Mouse (Mus musculus) embryonic facial prominence, embryonic 13.5 days (tissue): ENCODE measurements around the gene Chtop. TPM values are rescaled to one million over a fixed set of nuclear protein-coding genes. Genes with fewer than 3 reads are reported as not detected.

Experiments used
- ATAC-seq: fragments of 200-750 bp; cut with Nextera tagmentation; 2 replicates; pipeline ENCODE4 v1.8.0; 2017; ENCODE audit warnings: low read depth; ENCODE audit not compliant: insufficient number of reproducible peaks, insufficient read depth, low FRiP score, low TSS enrichment
- H3K27ac ChIP-seq: fragments of 300-500 bp; sonication (generic); 2 replicates; pipeline ENCODE4 v1.5.1; 2015; ENCODE audit warnings: moderate library complexity, mild to moderate bottlenecking, inconsistent platforms
- H3K27me3 ChIP-seq: fragments of 300-500 bp; sonication (generic); 2 replicates; pipeline ENCODE4 v1.6.1; 2015; ENCODE audit warnings: mild to moderate bottlenecking, inconsistent platforms
- H3K36me3 ChIP-seq: fragments of 300-500 bp; sonication (generic); 2 replicates; pipeline ENCODE4 v1.6.1; 2015; ENCODE audit warnings: mild to moderate bottlenecking, inconsistent platforms
- H3K4me1 ChIP-seq: fragments of 300-500 bp; sonication (generic); 2 replicates; pipeline ENCODE4 v1.6.1; 2015; ENCODE audit warnings: inconsistent platforms
- H3K4me2 ChIP-seq: fragments of 300-500 bp; sonication (generic); 2 replicates; pipeline ENCODE4 v1.6.1; 2015; ENCODE audit warnings: moderate library complexity, mild to moderate bottlenecking, inconsistent platforms
- H3K4me3 ChIP-seq: fragments of 300-500 bp; sonication (generic); 2 replicates; pipeline ENCODE4 v1.5.1; 2015; ENCODE audit warnings: mild to moderate bottlenecking, inconsistent platforms
- H3K9ac ChIP-seq: fragments of 300-500 bp; sonication (generic); 2 replicates; pipeline ENCODE4 v1.6.1; 2015; ENCODE audit warnings: mild to moderate bottlenecking, inconsistent platforms
- H3K9me3 ChIP-seq: fragments of 300-500 bp; sonication (generic); 2 replicates; pipeline ENCODE4 v1.6.1; 2016; ENCODE audit warnings: inconsistent platforms
- WGBS: fragments of 180-500 bp; shearing (Covaris S2); methylation state at CpG from one replicate; pipeline ENCODE4 v1.1.7; 2015; ENCODE audit warnings: mixed read lengths; 5-methylcytosine and 5-hydroxymethylcytosine counted together
- polyA plus RNA-seq: library from polyadenylated mRNA; unstranded; fragments of >200 nt; fragmentation: Nextera tagmentation; extraction: Ambion mirVana; gene quantifications from 2 replicates; pipeline ENCODE4 v1.2.1, GENCODE M21; 2015

Gene Chtop
- polyA plus RNA-seq, 1 experiment from 2014 or later = 195 TPM

GRCm38 (mm10) chr3:90475831-90476611, 33.3 kb downstream of the Chtop start, which contains the start of gene Ilf2:
Gene Ilf2 (plus strand): TSS chr3:90476126.
- no peaks in the 10 kb centered on the region for H3K27me3 ChIP-seq
- peaks cover 34% of the 10 kb centered on the region for H3K36me3 ChIP-seq
- peak within 1 kb of the TSS; percentile 93 for H3K9ac ChIP-seq
- H3K9me3 ChIP-seq = no peaks in the 10 kb centered on the region
- peak within 1 kb of the TSS; percentile 77 for H3K4me3 ChIP-seq
- peak within 1 kb of the TSS; percentile 75 for H3K4me2 ChIP-seq
- H3K27ac ChIP-seq = peak within 1 kb of the TSS; percentile 94
- peaks cover 8% of the 10 kb centered on the region for H3K4me1 ChIP-seq
- WGBS = under 1% methylated on average over 45 of the region's 45 CpGs
- ATAC-seq = peak; percentile 100

- no peak overlapping the region for H3K27ac ChIP-seq
- peak overlapping the region; percentile 40 for H3K4me2 ChIP-seq
- H3K9ac ChIP-seq = no peak overlapping the region
- peak overlapping the region; percentile 37 for H3K4me3 ChIP-seq
- ATAC-seq = peak; percentile 2; the same call in 1 of the 2 replicates
- H3K36me3 ChIP-seq = peaks cover 27% of the 10 kb centered on the region
- H3K27me3 ChIP-seq = no peaks in the 10 kb centered on the region
- peaks cover 8% of the 10 kb centered on the region for H3K4me1 ChIP-seq
- H3K9me3 ChIP-seq = no peaks in the 10 kb centered on the region
- 39% methylated on average over 16 of the region's 16 CpGs for WGBS
These were observed 34.0 kb downstream of the Chtop start for GRCm38 (mm10) chr3:90475151-90475830.

GRCm38 (mm10) chr3:90472213-90472612, 37.1 kb downstream of the Chtop start:
- WGBS = 33% methylated on average over 3 of the region's 3 CpGs
- Histone ChIP-seq H3K27ac (no peak overlapping the region), H3K9me3 (no peaks in the 10 kb centered on the region), H3K27me3 (no peaks in the 10 kb centered on the region), H3K9ac (no peak overlapping the region), H3K4me3 (no peak overlapping the region), H3K36me3 (no peaks in the 10 kb centered on the region), H3K4me1 (peaks cover 5% of the 10 kb centered on the region), H3K4me2 (no peak overlapping the region)
- no peak for ATAC-seq

- H3K27me3 ChIP-seq = peaks cover 36% of the 10 kb centered on the region
- H3K4me3 ChIP-seq = no peak overlapping the region
- H3K27ac ChIP-seq = no peak overlapping the region
- H3K36me3 ChIP-seq = no peaks in the 10 kb centered on the region
- no peak overlapping the region for H3K9ac ChIP-seq
- peaks cover 17% of the 10 kb centered on the region for H3K4me1 ChIP-seq
- 93% methylated on average over 10 of the region's 10 CpGs for WGBS
- no peak overlapping the region for H3K4me2 ChIP-seq
- ATAC-seq = no peak
- H3K9me3 ChIP-seq = no peaks in the 10 kb centered on the region
These were observed 41.5 kb downstream of the Chtop start for GRCm38 (mm10) chr3:90467618-90468300.

- H3K9me3 ChIP-seq = no peaks in the 10 kb centered on the region
- H3K4me3 ChIP-seq = peak overlapping the region; percentile 57
- no peaks in the 10 kb centered on the region for H3K36me3 ChIP-seq
- no peak for ATAC-seq
- WGBS = under 1% methylated on average over 15 of the region's 15 CpGs
- H3K27me3 ChIP-seq = peaks cover 50% of the 10 kb centered on the region
- peaks cover 17% of the 10 kb centered on the region for H3K4me1 ChIP-seq
- no peak overlapping the region for H3K27ac ChIP-seq
- H3K4me2 ChIP-seq = peak overlapping the region; percentile 97
- H3K9ac ChIP-seq = peak overlapping the region; percentile 70
These were observed 43.0 kb downstream of the Chtop start for GRCm38 (mm10) chr3:90466311-90466766.

GRCm38 (mm10) chr3:90465686-90466310, 43.5 kb downstream of the Chtop start, which contains the start of gene Npr1:
Gene Npr1 (minus strand): TSS chr3:90465866.
- H3K27me3 ChIP-seq = peaks cover 56% of the 10 kb centered on the region
- ATAC-seq = no peak
- no peak within 1 kb of the TSS for H3K27ac ChIP-seq

GRCm38 (mm10) chr3:90465081-90465685, 44.1 kb downstream of the Chtop start:
- WGBS = 2% methylated on average over 75 of the region's 75 CpGs
- no peak for ATAC-seq

More at GRCm38 (mm10) chr3:90465686-90466310, 43.5 kb downstream of the Chtop start, which contains the start of gene Npr1:
- peak within 1 kb of the TSS; percentile 97 for H3K4me2 ChIP-seq
- H3K9me3 ChIP-seq = no peaks in the 10 kb centered on the region
- H3K4me1 ChIP-seq = peaks cover 17% of the 10 kb centered on the region
- peak within 1 kb of the TSS; percentile 57 for H3K4me3 ChIP-seq
- H3K9ac ChIP-seq = peak within 1 kb of the TSS; percentile 70
- 1% methylated on average over 28 of the region's 49 CpGs for WGBS
- H3K36me3 ChIP-seq = no peaks in the 10 kb centered on the region

GRCm38 (mm10) chr3:90464552-90465080, 44.7 kb downstream of the Chtop start:
- H3K27me3 ChIP-seq = peaks cover 58% of the 10 kb centered on the region
- no peaks in the 10 kb centered on the region for H3K36me3 ChIP-seq
- H3K27ac ChIP-seq = no peak overlapping the region
- H3K4me3 ChIP-seq = peak overlapping the region; percentile 57
- peak overlapping the region; percentile 97 for H3K4me2 ChIP-seq
- no peak for ATAC-seq
- 10% methylated on average over 37 of the region's 37 CpGs for WGBS
- H3K9ac ChIP-seq = peak overlapping the region; percentile 70
- H3K9me3 ChIP-seq = no peaks in the 10 kb centered on the region
- peaks cover 17% of the 10 kb centered on the region for H3K4me1 ChIP-seq

More at GRCm38 (mm10) chr3:90465081-90465685, 44.1 kb downstream of the Chtop start:
- Histone ChIP-seq H3K4me1 (peaks cover 17% of the 10 kb centered on the region), H3K27me3 (peaks cover 58% of the 10 kb centered on the region), H3K9me3 (no peaks in the 10 kb centered on the region), H3K9ac (peak overlapping the region; percentile 70), H3K4me2 (peak overlapping the region; percentile 97), H3K4me3 (peak overlapping the region; percentile 57), H3K36me3 (no peaks in the 10 kb centered on the region), H3K27ac (no peak overlapping the region)

- WGBS = 33% methylated on average over 7 of the region's 7 CpGs
- Histone ChIP-seq H3K36me3 (no peaks in the 10 kb centered on the region), H3K9ac (0 out of 2 replicates have a peak overlapping the region, but pooled peaks have one; percentile 21), H3K27ac (no peak overlapping the region), H3K4me3 (no peak overlapping the region), H3K4me2 (no peak overlapping the region), H3K4me1 (peaks cover 17% of the 10 kb centered on the region), H3K27me3 (peaks cover 58% of the 10 kb centered on the region), H3K9me3 (no peaks in the 10 kb centered on the region)
- no peak for ATAC-seq
These were observed 46.7 kb downstream of the Chtop start for GRCm38 (mm10) chr3:90462579-90462978.

GRCm38 (mm10) chr3:90461935-90462334, 47.4 kb downstream of the Chtop start:
- no peak overlapping the region for H3K9ac ChIP-seq
- H3K27ac ChIP-seq = no peak overlapping the region
- peaks cover 58% of the 10 kb centered on the region for H3K27me3 ChIP-seq
- no peak overlapping the region for H3K4me3 ChIP-seq
- no peak for ATAC-seq
- H3K4me2 ChIP-seq = no peak overlapping the region
- 85% methylated on average over 3 of the region's 3 CpGs for WGBS
- H3K36me3 ChIP-seq = no peaks in the 10 kb centered on the region
- no peaks in the 10 kb centered on the region for H3K9me3 ChIP-seq
- peaks cover 17% of the 10 kb centered on the region for H3K4me1 ChIP-seq
